Mouse (Mus musculus) v-Abl transformed pro-B cells (cell line): ENCODE results near the gene Tbc1d8.

Experiments used
- in situ Hi-C, 2 experiments: fragments of 400-800 bp; cut with MboI; formaldehyde crosslinking; loops; one replicate each; pipeline ENCODE4 v1.15.1; 2025; ENCODE audit not compliant: unreplicated experiment in 2 of 2

Gene Tbc1d8

DNA sequence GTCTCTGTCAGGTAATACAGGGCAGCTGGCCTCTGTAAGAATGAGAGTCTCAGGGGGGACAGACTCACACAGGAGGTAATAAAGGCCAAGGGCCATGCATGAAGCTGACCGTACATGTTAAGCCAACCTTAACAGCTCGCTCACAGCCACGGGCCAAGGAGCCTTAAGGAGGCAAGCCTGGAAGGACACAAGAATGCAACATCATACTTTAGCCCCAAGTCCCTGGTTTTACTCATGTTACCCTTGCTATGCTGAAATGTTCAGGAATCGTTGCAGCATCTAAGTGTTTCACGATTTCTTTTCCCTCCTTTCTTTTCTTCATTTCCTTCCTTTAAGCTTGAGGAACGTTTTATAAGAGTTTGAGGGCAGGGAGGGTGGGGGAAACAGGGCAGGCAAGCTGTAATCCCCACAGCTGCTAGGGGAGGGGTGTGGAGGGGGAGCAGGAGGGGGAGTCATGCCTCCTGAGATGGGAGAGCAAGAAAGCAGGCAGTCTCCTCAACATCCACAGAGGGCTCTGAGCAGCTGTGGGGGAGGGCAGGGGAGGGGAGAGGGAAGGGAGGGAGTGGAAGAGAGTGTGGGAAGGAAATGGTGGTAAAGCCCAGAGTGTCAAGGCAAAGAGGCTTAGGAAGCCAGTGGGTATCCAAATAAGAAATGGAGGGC is 28.4 kb downstream of the Tbc1d8 start:
- in situ Hi-C loops = no loop called here

DNA sequence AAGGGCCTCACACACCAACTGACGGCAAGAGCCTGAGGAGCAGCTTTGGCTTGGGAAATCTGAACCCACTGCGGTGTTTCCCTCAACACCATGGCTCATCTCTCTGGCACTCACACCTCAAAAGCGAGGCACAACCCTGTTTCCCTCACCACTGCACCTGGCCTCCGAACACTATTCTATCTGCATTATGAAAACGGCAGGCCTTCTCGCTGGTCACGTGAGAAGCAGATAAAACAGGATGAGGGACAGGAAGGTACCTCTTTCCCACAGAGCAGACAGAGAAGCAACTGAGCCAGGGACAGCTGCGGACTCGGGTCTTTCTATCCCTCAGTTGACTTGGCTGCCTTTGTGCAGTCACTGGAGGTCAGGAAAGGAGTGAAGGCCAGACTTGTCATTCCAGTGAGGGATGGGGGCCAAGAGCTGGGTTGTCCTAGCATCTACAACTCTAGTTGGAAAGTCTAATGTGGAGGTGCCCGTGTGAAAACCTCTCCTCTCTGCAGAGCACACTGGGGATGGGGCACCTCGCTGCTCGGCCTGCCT is 29.2 kb downstream of the Tbc1d8 start:
- in situ Hi-C loops = no loop called here

DNA sequence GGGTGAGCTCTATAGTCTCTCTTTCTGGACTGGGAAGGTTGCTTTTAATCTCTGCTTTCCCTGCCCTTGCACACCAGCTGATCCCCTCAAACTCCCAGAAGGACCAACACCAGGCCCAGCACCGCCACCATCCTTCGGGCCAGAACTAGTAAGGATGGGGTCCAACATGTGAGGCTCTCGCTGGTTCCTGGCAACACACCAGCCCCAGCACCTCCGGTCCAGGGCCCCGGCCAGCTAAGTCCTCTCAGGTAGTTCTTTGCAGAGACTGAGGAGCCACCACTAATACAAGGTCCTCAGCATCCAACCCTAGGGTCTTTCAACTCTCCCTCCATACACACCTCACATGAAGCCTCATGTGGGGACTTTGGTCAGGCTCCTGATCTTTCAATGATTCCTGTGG is 29.7 kb downstream of the Tbc1d8 start:
- in situ Hi-C loops = no loop called here

DNA sequence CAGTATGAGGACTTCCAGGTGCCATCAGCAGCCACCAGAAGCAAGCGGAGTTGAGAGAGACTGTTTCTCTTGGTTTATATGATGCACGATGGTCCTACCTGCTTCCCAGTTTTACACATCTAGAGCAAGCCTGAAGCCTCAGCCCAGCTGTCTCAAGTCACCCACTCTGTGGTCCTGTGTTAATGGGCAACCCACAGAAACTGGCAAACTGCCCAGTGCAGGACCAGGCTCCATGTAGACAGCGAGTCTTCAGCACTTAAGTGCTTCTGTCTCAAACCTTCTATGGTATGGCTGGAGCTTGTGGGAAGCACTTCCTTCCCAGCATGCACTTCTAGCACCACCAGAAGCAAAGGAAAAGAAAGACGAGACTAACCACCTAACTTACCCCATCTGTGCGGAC is 30.3 kb downstream of the Tbc1d8 start:
- in situ Hi-C loops = no loop called here

DNA sequence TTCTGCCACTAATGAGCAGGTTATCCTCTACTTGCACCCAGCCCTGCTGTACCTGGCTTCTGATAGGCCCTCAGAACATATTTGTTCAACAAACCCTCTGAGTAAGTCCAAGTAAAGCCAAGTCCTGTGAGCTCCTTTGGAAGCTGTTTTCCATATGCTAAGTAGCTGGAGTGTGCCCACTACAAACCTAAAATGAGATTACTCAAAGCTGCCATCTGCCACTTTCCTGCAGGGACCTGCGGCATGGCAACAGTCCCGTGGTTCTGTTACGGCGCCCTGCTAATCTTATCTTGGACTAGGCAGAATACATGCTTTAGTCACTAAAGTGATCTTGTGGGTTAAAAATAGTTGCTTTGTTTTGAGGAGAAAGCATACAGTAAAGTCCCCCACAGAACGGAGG is 32.4 kb downstream of the Tbc1d8 start:
- in situ Hi-C loops = no loop called here

DNA sequence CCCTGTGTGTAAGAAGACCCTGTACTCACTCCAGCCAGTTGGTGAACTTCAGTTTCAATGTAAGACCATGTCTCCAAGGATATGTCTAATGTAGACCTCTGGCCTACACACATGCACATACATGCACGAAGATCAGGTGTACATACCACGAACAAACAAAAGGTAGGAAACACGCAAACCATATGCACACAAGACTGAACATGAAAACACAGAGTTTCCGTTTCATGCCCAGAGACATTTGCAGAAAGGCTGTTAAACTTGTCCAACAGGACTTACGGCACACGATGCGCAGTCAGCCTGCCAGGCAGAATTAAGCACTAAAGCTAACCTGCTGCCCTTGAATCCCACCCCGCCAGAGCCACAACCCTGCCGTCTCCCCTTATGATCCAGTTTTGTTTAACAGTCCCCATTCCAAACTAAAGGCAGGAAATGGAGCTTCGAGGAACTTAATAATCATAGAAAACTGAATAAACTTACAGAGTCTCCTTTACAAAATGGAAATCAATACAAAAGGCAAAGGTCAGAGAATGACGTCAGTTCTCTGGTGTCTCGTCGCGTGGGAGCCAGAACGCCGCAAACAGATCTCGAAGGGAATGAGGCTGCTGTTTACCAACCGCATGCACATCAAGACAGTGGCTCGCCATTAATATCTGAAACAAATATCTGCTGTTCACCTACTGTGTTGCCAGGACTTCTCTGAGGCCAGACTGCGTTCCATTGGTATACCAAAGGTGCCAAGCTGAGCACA is 33.1 kb downstream of the Tbc1d8 start:
- in situ Hi-C loops = no loop called here

DNA sequence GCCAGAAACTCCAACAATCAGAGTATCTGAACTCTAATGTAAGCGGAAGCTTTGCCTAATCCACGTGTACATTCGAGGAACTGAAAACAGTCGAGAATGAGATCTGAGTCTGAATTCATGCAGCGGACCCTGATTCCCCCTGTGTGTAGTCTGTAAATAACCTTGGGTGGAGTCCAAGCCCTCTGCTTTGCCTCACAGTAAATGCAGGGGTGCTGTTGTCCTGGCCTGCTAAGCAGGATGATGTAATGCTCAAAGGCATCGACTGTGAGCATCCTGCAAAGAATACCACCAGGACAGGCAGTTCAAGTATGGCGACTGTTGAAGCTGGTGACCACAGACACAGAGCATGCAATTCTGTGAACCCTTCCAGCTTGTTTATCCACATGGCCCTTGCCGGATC is 34.8 kb downstream of the Tbc1d8 start:
- in situ Hi-C loops = no loop called here

DNA sequence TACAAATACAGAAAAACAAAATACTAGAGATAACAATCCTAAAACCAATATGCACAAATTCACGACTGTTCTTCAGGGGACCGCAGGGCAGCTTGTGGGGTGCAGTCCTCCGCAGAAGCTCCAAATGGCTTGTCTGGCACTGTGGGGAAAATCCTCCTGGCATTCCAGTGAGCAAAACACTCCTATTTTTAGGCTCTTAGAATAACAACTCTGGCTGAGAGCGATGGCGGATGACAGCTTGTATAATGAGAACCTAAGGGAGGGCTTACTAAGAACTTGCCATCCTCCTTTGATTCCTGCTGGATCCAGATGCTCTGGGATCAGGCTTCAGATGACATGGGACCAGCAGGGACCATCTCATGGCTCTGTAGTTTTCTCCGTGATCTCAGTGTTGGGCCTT is 36.9 kb downstream of the Tbc1d8 start:
- in situ Hi-C loops = no loop called here

DNA sequence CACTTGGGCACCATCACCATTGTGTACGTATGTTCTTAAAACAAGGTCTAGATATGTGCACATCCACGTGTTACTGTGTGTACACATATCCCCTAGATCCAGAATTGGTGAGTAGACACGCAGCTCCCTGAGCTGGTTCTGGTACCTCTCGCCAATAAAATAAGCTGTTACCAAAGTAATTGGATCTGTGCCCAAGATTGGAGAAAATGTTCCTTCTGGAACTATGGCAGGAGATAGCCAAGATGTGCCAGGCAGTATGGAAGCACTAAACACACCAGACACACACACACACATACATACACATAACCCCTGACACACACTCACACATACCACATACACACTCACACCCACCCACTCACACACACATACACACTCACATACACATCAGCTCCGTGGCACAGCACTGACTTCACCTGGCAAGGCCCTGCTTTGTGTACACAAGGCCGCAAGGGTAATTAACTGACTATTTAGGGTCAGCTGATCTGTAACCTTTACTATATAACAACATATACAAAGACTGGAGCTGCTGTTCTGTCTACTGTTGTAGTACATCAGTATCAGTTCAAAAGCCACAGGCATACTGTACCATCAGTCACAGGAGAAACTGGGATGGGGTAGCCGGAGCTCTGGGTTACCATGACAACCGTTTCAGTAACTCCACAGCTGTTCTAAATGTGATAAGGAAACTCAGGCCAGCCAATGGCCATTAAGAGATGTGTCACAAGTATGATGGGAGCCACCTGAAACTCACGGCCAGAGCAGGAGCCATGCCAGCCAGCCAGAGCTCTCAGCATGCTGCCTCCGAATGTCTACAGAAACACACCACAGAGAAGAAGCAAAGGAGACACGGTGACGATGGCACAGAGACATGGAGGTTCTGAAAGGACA is 38.6 kb downstream of the Tbc1d8 start:
- in situ Hi-C loops = no loop called here

DNA sequence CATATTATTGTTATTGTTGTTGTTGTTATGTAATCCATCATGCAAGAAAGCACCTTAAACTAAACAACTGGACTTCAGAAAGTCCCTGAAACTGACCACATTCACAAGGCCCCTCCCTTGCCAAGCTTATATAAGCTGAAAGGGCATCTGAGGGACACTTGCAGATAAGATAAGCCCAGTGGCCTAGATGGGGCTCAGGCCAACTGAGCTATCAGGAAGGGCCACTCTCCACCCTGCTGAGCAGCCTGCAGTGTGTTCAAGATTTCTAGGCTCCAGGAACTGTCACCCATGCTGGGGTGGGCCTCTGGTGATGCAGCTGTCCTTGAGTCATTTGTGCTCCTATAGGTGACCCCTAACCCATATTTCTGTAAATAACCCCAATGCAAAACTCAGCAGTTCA is 39.9 kb downstream of the Tbc1d8 start:
- in situ Hi-C loops = no loop called here

DNA sequence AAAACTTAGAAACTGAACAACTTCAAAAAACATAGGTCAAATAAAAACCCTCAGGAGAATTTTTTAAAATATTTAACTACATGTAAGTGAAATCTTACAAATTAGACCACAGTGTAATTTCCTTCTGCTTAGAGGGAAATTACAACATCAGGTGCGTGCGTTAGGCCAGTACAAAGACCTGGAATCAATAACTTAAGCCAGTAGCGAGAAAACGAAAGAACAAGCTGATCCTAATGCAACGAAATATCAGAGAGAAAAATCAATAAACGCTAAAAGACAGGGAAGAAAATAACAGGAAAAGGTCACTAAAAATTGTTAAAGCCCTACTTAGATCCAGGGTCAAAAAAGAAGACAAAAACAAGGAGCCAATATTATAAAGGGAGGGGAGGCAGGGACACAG is 44.3 kb downstream of the Tbc1d8 start:
- in situ Hi-C loops = no loop called here

DNA sequence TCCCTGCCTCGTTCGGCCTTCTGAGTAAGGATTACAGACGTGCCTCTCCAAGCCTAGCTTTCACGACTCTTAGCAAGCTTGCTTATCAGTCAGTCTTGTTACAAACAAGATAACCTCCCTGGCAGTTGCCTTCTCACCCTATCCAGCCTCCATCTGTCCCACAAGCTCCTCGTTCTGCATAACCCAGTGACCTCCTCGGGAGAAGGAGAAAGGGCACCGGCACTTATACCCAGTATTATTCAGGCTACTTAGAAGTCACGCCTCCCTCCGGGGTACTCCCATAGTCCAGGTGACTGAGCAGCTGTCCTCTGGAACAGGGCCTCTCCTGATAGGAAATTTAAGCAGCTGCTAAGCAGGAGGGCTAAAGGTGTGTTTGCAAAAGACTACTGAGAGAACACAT is 48.5 kb downstream of the Tbc1d8 start:
- in situ Hi-C loops = no loop called here

DNA sequence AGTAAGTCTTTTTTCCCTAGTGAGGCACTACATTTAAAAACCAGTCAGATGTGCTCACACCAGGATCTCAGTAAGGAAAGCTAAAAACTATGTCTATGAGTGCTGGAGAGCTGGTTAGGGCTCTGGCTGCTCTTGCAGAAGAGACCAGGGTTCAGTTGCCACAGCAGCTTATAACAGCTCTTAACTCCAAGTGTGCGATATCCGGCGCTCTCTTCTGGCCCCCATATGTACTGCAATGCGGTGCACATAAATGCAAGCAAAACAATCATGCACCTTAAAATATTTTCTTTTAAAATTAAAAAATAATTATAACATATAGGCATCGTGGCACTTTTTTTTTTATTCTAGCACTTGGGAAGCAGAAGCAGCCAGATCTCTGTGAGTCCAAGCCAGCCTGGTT is 49.5 kb downstream of the Tbc1d8 start:
- in situ Hi-C loops = no loop called here

DNA sequence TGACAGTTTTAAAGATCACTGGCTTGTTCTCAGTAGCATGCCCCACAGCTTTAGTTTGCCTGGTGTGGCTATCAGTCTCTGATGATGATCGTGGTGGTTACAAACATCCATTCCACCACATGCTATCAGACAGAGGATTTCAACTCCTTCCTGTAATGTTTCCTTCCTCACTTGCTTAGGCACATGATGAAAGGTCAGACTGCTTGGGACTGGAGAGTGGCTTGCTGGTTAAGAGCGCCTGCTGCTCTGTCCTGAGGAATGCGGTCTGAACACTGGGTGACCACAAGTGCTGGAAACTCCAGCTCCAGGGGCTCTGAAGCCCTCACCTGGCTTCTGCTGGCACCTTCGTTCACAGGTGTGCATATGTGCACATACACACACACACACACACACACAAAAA is 50.3 kb downstream of the Tbc1d8 start:
- in situ Hi-C loops = no loop called here

DNA sequence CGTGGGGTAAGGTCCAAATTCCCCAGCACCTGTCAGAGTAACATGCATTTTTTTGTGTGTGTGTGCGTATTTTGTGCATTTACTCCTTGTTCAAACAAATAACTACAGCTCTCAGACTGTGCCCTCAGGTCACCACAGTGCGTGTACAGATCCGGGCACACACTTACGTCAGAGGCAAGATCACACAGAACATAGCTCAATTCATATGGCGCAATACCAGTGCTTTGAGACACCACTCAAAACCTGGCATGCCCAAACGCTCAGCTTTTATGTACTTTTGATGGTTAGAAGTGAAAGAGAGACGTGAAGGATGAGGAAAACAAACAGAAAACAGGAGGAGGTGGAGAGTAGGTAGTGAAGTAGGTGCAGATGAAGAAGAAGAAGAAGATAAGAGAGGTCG is 53.1 kb downstream of the Tbc1d8 start:
- in situ Hi-C loops = no loop called here

DNA sequence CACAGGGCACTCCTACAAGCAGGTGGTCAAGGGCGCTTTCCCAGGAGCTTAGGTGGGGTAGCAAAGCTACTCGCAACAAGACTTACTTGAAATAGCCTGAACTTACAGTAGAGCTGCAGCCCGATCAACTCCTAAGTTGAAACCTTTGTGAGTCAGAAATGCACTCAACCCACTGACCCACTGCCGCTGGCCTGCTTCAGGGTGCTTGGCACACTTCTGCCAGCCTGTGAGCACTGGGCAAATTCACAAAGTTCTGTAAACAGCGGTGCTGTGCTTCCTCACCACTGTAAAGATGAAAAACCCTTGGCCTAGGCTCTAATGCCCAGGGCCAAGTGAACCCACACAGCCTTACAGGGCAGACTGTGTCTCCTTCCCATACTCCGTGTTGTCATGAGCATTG is 57.6 kb downstream of the Tbc1d8 start:
- in situ Hi-C loops = no loop called here

DNA sequence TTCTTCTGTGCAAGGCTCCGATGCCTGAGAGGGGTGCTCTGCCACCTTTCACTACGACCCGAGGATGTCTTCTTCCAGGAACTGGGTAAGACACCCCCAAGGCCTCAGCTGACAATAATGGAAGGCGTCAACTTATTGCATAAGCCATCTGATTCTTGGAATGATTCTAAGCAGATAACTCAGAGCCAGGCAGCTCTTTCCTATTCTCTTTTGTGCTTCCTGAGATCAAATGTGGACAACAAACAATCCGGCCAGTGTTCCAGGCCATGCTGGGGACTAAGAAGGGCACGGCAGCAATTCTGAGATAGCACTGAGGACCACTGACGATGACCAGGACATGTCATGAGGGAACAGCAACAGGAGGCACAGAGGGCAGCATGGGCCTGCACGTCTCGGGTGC is 59.7 kb downstream of the Tbc1d8 start:
- in situ Hi-C loops = no loop called here

DNA sequence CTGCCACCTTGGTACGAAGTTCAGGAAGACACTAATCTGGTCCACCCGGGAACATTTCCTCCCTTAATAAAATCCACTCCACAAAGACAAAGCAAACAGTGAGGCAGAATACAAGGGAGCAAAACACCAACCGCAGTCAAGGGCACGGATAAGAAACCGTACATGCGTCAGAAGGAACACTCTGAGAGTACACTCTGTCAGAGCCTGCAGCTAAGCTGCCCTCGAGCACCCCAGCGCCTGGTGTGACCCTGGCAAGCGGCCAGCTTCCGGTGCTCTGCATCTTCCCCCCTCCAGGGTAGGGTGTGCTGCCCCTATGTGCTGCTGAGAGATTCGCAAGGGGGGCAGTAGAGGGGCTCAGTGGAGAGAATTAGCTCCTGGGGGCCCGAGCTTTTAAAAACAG is 60.7 kb downstream of the Tbc1d8 start:
- in situ Hi-C loops = no loop called here

DNA sequence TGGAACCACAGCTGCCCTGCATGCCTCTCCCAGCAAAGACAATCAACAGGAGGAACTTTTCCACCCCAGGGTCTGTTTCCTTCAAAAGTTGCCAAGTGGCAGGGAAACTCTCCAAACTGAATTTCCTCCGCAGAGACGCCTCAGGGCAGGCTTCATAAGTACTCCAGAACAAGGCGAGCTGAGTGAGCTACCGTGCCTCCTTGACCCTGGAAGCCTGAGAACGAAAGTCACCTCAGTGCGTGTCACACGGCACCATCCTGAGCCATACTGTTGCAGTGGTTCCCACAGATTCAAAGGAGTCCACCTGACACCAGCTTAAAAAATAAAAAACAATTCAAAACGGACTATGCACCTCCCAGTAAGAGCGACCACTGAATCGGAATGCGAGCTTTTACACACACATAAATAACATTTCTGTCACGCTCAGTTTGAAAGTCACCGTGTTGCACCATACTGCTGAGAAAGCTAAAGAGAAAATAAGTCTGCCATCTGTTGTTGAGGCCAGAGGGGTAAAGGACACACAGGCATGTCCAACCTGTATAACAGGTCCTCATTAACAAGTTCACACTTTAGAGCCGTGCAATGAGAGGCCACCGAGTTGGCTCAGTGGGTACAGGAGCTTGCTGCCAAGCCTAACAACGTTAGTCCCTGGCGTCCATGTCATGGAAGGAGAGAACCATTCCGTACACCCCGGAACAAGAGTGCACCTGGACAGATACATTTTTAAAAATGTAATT is 68.3 kb downstream of the Tbc1d8 start:
- in situ Hi-C loops = no loop called here

DNA sequence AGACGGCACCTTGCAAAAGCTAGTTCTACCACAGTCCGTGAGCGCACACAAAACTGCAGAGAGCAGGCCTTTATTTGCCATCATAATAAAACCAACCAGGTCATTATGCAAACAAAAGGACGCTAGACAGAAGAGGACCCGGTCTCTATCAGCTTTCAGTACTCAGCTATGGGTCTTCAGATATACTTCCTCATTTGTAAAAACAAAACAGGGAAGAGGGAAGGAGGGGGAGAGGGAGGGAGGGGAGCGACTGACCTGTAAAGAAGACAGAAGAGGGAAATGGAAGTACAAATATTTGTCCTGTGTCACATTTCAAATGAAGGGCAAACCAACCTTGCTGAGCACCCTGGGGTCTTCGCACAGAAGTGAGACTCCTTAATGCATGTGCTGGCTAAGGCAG is 69.9 kb downstream of the Tbc1d8 start:
- in situ Hi-C loops = no loop called here

DNA sequence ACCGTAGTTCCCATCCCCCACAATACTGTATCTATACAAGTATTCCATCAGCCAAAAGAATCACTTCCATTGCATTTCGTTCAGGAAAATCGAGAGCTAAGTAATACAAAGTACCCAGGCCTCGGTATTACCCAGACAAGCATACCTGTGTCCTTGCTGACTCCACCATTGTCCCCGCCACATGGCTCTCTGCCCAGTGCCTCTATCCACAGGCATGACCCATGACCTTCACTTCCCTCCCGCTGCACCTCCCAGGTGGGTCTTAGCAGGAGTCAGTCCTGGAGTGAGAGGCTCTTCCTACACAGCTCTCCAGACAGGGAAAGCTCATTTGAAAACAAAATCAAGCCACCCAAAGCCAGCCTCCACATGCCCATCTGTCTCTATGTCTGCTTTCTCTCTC is 70.4 kb downstream of the Tbc1d8 start:
- in situ Hi-C loops = no loop called here
